Mouse (Mus musculus): ENCODE data around the gene Hnrnpu.
"Not testable (repeated sequence)": the region's sequence is repeated elsewhere in the genome, so short reads cannot be mapped to it uniquely, and the experiment has no call there.

Gene Hnrnpu

DNA sequence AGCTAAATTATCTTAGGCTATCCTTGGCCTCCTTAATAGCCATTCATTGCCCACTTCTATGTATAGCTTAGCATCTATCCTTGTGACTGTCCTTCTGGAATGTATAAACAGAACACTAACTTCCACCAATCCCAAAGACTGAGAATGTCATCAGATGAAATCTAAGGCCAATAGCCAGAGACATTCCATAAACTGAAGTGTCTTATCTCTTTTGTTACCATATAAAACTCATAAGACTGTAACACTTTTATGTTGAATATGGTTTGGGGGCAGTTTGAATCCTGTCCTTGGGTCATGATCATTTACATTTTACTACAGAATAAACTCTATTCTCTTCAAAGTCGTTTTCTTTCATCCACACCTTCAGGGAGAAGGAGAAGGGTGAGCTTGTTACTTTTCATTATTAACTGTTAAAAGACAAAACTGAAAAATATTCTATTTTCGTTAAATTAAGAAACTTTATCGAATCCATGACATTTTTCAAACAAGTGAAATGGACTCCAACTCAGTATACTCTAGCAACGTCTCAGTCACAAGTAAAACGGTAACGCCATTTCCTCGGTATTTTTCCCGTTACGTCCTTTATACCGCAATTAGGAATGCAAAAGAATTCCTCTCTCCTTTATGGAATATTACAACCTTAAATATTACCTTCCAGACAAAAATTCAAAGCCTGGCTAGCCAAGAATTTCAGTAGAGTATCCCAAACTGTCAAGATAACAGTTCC, 20.2 kb downstream of the Hnrnpu start:
- DNase-seq (ENCODE audit: extremely low read depth, low read depth, low spot score): no peak

GRCm38 (mm10) chr1:178314236-178314635, 23.4 kb downstream of the Hnrnpu start:
- no peak for DNase-seq (ENCODE audit: extremely low read depth, low read depth, low spot score)

DNA sequence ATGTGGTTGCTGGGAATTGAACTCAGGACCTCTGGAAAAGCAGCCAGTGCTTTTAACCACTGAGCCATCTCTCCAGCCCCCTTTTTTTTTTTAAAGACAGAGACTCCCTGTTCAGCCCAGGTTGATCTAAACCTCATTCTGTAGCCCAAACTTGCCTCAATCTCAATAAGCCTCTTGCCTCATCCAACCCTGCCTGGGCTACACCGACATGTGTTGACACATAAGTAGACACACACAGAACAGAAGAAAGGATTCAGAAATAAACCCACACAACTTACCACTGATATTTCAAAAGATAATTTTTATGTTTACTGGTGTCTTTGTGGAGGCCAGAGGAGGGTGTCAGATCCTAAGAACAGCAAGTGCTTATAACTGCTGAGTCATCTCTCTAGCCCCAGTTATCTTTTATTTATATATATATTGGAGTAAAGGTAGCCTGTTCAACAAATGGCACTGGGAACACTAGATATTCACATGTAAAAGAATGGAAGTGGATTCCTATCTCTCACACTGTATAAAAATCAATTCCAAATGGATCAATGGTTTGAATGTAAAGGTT, 24.5 kb downstream of the Hnrnpu start:
- DNase-seq (ENCODE audit: extremely low read depth, low read depth, low spot score): no peak

- no peak for DNase-seq (ENCODE audit: extremely low read depth, low read depth, low spot score)
Observed at GRCm38 (mm10) chr1:178310128-178310527, 27.5 kb downstream of the Hnrnpu start.

DNA sequence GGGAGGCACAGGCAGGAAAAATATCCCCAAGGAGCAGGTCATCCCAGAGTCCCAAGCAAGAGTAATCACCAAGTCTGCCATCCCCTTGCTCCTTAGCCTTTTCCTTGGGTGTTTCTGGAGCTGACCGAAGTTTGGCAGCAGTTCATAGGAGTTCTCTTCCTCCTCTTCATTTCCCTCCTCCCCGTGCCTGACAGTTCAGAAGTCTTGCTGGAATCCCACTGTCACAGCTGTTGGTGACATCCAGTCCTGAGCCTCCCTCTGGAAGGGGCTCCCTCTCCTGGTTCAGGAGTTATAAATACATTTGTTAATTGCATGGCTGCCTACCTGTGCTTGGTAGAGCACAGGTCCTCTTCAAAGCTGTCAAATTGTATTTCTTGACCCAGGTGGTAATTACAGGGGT, 28.1 kb downstream of the Hnrnpu start:
- no peak for DNase-seq (ENCODE audit: extremely low read depth, low read depth, low spot score)

DNA sequence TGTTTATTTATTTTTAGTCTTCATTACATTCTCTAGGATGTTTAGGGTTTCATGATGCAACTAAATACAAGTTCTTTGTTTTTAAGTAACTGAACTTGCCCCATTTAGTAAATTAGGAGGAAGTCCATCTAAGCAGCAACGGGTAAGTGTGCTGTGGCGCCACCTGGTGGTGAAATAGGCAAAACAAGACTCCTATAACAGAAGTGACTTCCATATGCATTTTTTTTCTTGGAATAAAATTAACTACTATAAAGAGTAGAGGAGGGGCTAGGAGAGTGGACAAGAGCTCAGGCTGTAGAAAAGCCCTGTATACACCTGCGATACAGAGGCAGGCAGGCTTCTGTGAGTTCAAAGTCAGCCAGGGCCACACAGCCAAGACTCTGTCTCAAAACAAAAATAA, 34.2 kb downstream of the Hnrnpu start:
- DNase-seq (ENCODE audit: extremely low read depth, low read depth, low spot score): no peak

- not testable (repeated sequence) for DNase-seq (ENCODE audit: extremely low read depth, low read depth, low spot score)
Observed at GRCm38 (mm10) chr1:178301261-178301660, 36.3 kb downstream of the Hnrnpu start.

DNA sequence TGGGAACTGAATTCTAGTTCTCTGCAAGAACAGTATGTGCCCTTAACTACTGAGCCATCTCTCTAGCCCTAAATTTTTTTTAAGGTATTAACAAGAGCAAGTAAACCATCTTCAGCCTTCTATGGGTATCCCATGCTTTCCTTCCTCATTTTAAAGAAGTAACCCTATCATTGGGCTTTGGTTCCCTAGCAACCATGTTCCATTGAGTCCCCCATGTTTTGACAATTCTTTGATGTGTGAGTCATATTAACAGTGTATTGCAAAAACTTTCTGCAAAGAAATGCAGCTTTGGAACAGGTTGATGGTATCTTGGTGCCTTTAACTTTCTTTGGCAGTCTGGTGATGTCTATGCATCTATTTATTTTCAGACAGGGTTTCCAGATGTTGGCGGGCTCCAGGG, 43.5 kb downstream of the Hnrnpu start:
- no peak for DNase-seq (ENCODE audit: extremely low read depth, low read depth, low spot score)

GRCm38 (mm10) chr1:178291716-178292115, 45.9 kb downstream of the Hnrnpu start:
- DNase-seq (ENCODE audit: extremely low read depth, low read depth, low spot score): no peak

DNA sequence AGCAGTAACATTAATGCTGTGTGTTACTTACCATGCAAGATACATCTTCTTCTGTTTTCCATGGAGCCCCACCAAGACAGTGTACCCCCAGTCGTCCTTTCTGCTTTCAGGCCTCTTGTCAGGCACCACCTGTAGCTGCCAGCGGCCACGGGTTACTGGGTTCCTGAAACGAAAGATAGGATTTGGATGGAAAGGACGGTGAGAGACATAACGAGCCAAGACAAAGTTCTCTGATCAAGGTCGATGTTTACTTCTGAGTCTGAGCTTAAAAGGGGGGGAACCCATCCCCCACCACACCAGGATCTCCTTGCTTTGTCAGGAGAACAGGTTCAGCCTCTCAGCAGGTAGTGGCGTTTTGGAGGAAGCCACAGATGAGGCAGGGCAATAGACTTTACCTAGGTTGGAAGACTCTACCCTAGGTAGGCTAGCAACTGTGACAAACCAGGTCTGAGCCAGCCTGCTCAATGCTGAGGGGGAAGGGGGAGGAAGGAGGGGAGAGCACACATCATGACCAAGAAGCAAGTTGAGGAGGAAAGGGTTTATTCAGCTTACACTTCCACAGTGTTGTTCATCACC, 49.9 kb downstream of the Hnrnpu start:
- DNase-seq (ENCODE audit: extremely low read depth, low read depth, low spot score): no peak

DNA sequence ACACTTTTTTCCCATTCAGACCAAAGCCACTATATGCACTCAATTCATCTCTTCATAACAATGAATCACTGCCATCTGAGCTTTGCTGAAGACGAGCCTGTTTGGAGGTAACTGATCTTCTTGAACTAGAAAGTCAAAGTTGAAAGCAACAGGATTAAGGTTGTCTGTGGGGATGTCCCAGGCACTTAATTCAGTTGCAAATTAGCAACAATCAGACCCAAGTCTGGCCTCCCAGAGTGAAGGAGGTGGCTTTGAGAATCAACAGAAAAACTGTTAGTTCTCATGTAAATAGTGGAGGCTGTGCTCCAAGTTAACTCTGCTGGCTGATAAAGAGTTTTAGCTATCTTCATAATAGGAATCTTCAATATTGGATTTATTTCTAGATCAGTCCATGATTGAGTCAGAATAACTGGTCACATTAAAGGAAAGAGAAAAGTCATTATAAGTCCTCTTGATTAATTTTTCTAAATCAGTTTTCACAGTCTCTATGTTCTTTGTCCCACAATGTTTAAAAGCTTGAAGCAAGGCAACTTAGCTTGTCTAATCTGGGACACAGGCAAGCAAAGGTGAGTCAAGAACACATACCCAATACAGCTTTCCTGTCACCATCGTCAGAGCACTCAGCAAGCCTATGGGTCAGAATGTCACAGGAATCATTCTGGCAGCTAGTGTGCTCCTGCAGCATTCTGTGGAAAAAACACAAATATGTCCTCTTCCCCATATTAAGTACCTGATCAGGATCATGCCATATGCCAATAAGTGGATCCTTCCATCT, 53.5 kb downstream of the Hnrnpu start:
- no peak for DNase-seq (ENCODE audit: extremely low read depth, low read depth, low spot score)

- DNase-seq (ENCODE audit: extremely low read depth, low read depth, low spot score): not testable (repeated sequence)
Observed at GRCm38 (mm10) chr1:178283314-178283713, 54.3 kb downstream of the Hnrnpu start.

DNA sequence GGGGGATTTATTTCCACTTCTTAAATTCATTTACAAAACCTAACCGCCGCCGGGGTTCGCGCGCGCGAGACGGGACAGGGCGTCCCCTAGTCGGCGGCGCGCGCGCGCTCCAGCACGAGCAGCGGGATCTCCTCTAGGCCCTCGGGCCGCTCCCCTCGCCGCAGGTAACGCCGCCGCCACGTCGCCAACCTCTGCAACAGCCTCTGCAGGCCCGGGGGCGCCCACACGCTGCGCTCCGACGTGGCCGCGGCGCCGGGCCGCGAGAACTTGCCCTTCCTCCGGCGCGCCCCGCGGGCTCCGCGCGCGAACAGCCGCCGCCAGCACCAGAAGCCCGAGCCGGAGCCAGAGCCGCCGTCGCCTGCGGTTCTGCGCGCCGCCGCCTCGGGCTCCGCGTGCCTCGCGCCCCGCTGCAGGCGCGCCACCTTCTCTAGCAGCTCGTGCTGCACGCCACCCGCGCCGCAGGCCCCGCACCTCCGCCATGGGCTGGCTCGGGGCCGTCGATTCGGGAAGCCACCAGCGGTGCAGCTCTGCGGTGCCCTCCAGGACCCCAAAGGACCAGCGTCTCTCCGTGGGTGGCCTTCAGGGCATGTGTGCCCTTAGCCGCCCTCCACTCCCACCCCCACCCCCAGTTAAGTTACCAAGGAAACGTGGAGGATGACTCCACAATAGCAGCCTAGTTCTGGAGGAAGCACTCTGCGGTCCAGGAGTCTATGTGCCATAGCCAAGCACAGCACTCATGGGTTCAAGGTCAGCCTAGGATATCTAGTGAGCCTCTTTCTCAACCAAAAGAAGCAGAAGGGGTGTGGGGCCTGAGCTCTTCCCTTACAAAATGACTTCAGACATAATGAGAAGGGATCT, 61.3 kb downstream of the Hnrnpu start:
- no peak for DNase-seq (ENCODE audit: extremely low read depth, low read depth, low spot score)

GRCm38 (mm10) chr1:178275738-178276053, 61.9 kb downstream of the Hnrnpu start:
- no peak for DNase-seq (ENCODE audit: extremely low read depth, low read depth, low spot score)

DNA sequence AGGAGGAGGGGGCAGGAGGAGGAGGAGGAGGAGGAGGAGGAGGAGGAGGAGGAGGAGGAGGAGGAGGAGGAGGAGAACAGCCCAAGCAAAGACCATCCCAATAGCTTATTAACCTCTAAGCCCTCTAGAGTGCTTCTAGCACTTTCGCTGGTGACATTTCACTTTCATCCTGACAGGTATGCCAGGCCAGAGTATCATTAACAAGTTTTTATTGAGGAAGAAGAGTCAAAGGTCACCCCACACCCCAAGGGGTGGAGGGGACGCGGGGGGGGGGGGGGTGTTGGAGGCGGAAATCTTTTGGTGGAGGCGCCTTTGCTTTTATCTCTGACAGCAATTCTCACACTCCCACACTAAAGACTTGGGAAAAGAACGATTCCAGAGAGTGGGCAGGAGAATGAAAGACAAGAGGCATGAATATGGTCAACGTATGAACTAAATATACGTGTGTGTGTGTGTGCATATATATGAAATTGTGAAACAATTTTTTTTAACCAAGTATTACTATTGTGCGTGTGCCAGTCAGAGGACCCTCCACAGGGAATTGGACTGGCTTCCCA, 62.3 kb downstream of the Hnrnpu start:
- no peak for DNase-seq (ENCODE audit: extremely low read depth, low read depth, low spot score)

All from fat pad, adult 2 months (tissue).